In the genomic region with DNA sequence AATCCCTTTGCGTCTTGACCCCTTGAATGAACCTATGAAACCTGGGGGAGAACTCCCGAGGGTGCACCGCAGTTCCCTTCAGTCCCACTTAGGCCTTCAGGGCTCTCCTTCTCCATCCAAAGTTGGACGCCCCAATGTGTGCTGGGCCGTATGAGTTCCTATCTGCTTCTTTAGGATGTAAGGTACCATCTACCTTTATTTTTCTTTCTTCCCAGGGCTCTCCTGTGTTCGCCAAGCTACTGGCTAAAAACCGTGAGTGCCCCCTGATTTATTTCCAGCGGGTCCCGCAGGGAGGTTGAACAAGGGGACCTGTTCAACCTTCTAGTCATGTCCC, we compare ENCODE assay signal across 8 mouse cellular contexts. TPM values are rescaled to one million over a fixed set of nuclear protein-coding genes. Genes with fewer than 3 reads are reported as not detected.
DNase-seq lines count a peak whose midpoint lies in the region; ATAC-seq and TF ChIP-seq lines count a peak whose summit lies in the region.
"Had no signal": no experiment of that assay in that cellular context is flagged by ENCODE, and none has a peak within 500 bp of the region (broad histone marks: within the 10 kb centered on the region; RNA-seq: fewer than 3 reads in every experiment).

No protein-coding gene starts in this region.

- TF ChIP-seq POLR2A in lung, adult 2 months (IDR thresholded peaks at IDR 0.05; ENCODE audit: borderline replicate concordance, extremely low read depth, low read depth, low read length) = no peak

- H3K4me3 ChIP-seq in lung, postnatal 0 days (ENCODE audit: low read depth, low read length) = peak overlapping the region; percentile 51; the same call in 1 of the 2 replicates
- H3K4me3 ChIP-seq in lung, adult 2 months (replicated peaks; ENCODE audit: extremely low read depth, low read depth, low read length) = no peak overlapping the region
- H3K4me3 ChIP-seq in forebrain, embryonic 15.5 days = peak overlapping the region; percentile 86
- peak overlapping the region; percentile 57; the same call in 1 of the 2 replicates for H3K4me3 ChIP-seq in liver, embryonic 13.5 days (replicated peaks)
- H3K4me3 ChIP-seq in stomach, postnatal 0 days (ENCODE audit: low read depth, low read length) = peak overlapping the region; percentile 59

- TF ChIP-seq EP300 in lung, postnatal 0 days (IDR thresholded peaks at IDR 0.05) = no peak
- TF ChIP-seq EP300 in stomach, postnatal 0 days (optimal IDR thresholded peaks at IDR 0.05) = no peak

- no peaks in the 10 kb centered on the region for H3K4me1 ChIP-seq in lung, postnatal 0 days (ENCODE audit: insufficient read depth, low read depth, low read length)
- no peaks in the 10 kb centered on the region; the same call in none of the 2 replicates for H3K4me1 ChIP-seq in lung, adult 2 months (ENCODE audit: control insufficient read depth, insufficient read depth, low read length)
- peaks cover 23% of the 10 kb centered on the region for H3K4me1 ChIP-seq in forebrain, embryonic 15.5 days
- H3K4me1 ChIP-seq in liver, embryonic 13.5 days (replicated peaks) = peaks cover 18% of the 10 kb centered on the region
- no peaks in the 10 kb centered on the region for H3K4me1 ChIP-seq in stomach, postnatal 0 days (replicated peaks; ENCODE audit: control insufficient read depth, insufficient read depth)

- no peak overlapping the region for H3K27ac ChIP-seq in lung, postnatal 0 days (ENCODE audit: low read length)
- H3K27ac ChIP-seq in forebrain, embryonic 15.5 days (replicated peaks) = no peak overlapping the region
- no peak overlapping the region for H3K27ac ChIP-seq in liver, embryonic 13.5 days
- no peak overlapping the region for H3K27ac ChIP-seq in stomach, postnatal 0 days (replicated peaks)

- intact Hi-C loops in left cerebral cortex, postnatal 36 days (cut with DNase I) = no loop called here
- intact Hi-C loops in left cerebral cortex, postnatal 10 days (cut with DNase I) = no loop called here

- H3K36me3 ChIP-seq in lung, postnatal 0 days (ENCODE audit: insufficient read depth, low read length) = no peaks in the 10 kb centered on the region
- H3K36me3 ChIP-seq in forebrain, embryonic 15.5 days = no peaks in the 10 kb centered on the region
- no peaks in the 10 kb centered on the region for H3K36me3 ChIP-seq in liver, embryonic 13.5 days
- no peaks in the 10 kb centered on the region for H3K36me3 ChIP-seq in stomach, postnatal 0 days (ENCODE audit: control insufficient read depth, insufficient read depth, low read length)

- peak overlapping the region; percentile 87 for H3K4me2 ChIP-seq in lung, postnatal 0 days (replicated peaks; ENCODE audit: low read depth, low read length)
- H3K4me2 ChIP-seq in forebrain, embryonic 15.5 days (replicated peaks) = peak overlapping the region; percentile 71
- H3K4me2 ChIP-seq in liver, embryonic 13.5 days = peak overlapping the region; percentile 75
- peak overlapping the region; percentile 91 for H3K4me2 ChIP-seq in stomach, postnatal 0 days (replicated peaks; ENCODE audit: low read depth)

- H3K9me3 ChIP-seq in lung, postnatal 0 days (ENCODE audit: low read length) = no peaks in the 10 kb centered on the region
- no peaks in the 10 kb centered on the region for H3K9me3 ChIP-seq in forebrain, embryonic 15.5 days
- no peaks in the 10 kb centered on the region for H3K9me3 ChIP-seq in liver, embryonic 13.5 days (replicated peaks)
- no peaks in the 10 kb centered on the region for H3K9me3 ChIP-seq in stomach, postnatal 0 days (ENCODE audit: control insufficient read depth, low read length)

- no peak for DNase-seq in lung, postnatal 0 days (ENCODE audit: low spot score)
- DNase-seq in lung, adult 2 months = no peak
- no peak for DNase-seq in liver, embryonic 13.5 days
- DNase-seq in stomach, postnatal 0 days (ENCODE audit: low spot score) = no peak
- DNase-seq in left cerebral cortex, postnatal 36 days (ENCODE audit: low spot score in 2 of 2) = no peak
- DNase-seq in left cerebral cortex, postnatal 10 days (ENCODE audit: extremely low spot score in 1 of 2, low spot score in 2 of 2) = no peak
- DNase-seq: kidney, adult 9 months had no signal

- H3K9ac ChIP-seq in lung, postnatal 0 days (replicated peaks; ENCODE audit: low read depth) = no peak overlapping the region
- peak overlapping the region; percentile 70 for H3K9ac ChIP-seq in forebrain, embryonic 15.5 days (replicated peaks)
- no peak overlapping the region for H3K9ac ChIP-seq in liver, embryonic 13.5 days
- peak overlapping the region; percentile 60; the same call in 1 of the 2 replicates for H3K9ac ChIP-seq in stomach, postnatal 0 days (ENCODE audit: low read length)

- TF ChIP-seq CTCF in lung, postnatal 0 days (IDR thresholded peaks at IDR 0.05) = no peak
- TF ChIP-seq CTCF in lung, adult 2 months (IDR thresholded peaks at IDR 0.05; ENCODE audit: insufficient read depth, low read length) = no peak
- TF ChIP-seq CTCF in stomach, postnatal 0 days (IDR thresholded peaks at IDR 0.05; ENCODE audit: low read depth) = no peak

- 14% methylated on average over 9 of the region's 9 CpGs for WGBS in lung, postnatal 0 days
- WGBS in lung, adult 2 months = 24% methylated on average over 9 of the region's 9 CpGs
- WGBS in forebrain, embryonic 15.5 days = 6% methylated on average over 9 of the region's 9 CpGs
- WGBS in liver, embryonic 13.5 days (ENCODE audit: insufficient replicate concordance) = 23% methylated on average over 9 of the region's 9 CpGs
- 16% methylated on average over 9 of the region's 9 CpGs for WGBS in stomach, postnatal 0 days

- no peaks in the 10 kb centered on the region for H3K27me3 ChIP-seq in lung, postnatal 0 days (replicated peaks; ENCODE audit: insufficient read depth, low read length)
- no peaks in the 10 kb centered on the region for H3K27me3 ChIP-seq in forebrain, embryonic 15.5 days
- peaks cover 34% of the 10 kb centered on the region for H3K27me3 ChIP-seq in liver, embryonic 13.5 days
- H3K27me3 ChIP-seq in stomach, postnatal 0 days (ENCODE audit: control insufficient read depth, insufficient read depth, low read length) = no peaks in the 10 kb centered on the region

- ATAC-seq in lung, postnatal 0 days = no peak
- no peak for ATAC-seq in forebrain, embryonic 15.5 days (replicated peaks)
- ATAC-seq in liver, embryonic 13.5 days (ENCODE audit: low read depth) = no peak
- no peak for ATAC-seq in stomach, postnatal 0 days (ENCODE audit: low FRiP score, low TSS enrichment)

RNA-seq across cellular contexts. Expression of gene Tnfsf9, which starts 0.9 kb away (rescaled TPM):
- 3.0 and 3.4 TPM in 2 replicates for polyA plus RNA-seq in lung, postnatal 0 days (2015; fragmentation: Nextera tagmentation; extraction: Ambion mirVana)
- polyA plus RNA-seq in lung, adult 2 months (2012; rRNA removed) = 5.3 and 7.9 TPM in 2 replicates
- polyA plus RNA-seq in forebrain, embryonic 15.5 days (2015; fragmentation: Nextera tagmentation; extraction: Ambion mirVana) = 10.2 and 10.3 TPM in 2 replicates
- polyA plus RNA-seq in liver, embryonic 13.5 days (2015; fragmentation: Nextera tagmentation; extraction: Ambion mirVana) = 1.0 and 1.1 TPM in 2 replicates
- 2.3 and 3.5 TPM in 2 replicates for polyA plus RNA-seq in stomach, postnatal 0 days (2015; fragmentation: Nextera tagmentation; extraction: Ambion mirVana)
- total RNA-seq in left cerebral cortex, postnatal 36 days (2021) = under 1 TPM; 0.25 to 0.41 TPM
- total RNA-seq in left cerebral cortex, postnatal 10 days (2021) = under 1 TPM; 0.43 to 0.55 TPM

RNA-seq across cellular contexts. Expression of gene Tubb4a, which starts 18.4 kb away (rescaled TPM):
- polyA plus RNA-seq in lung, postnatal 0 days (2015; fragmentation: Nextera tagmentation; extraction: Ambion mirVana) = 7.1 and 7.5 TPM in 2 replicates
- polyA plus RNA-seq in lung, adult 2 months (2012; rRNA removed) = 34.2 and 37.7 TPM in 2 replicates
- 239 and 253 TPM in 2 replicates for polyA plus RNA-seq in forebrain, embryonic 15.5 days (2015; fragmentation: Nextera tagmentation; extraction: Ambion mirVana)
- polyA plus RNA-seq in liver, embryonic 13.5 days (2015; fragmentation: Nextera tagmentation; extraction: Ambion mirVana) = 0.55 and 0.87 TPM in 2 replicates
- polyA plus RNA-seq in stomach, postnatal 0 days (2015; fragmentation: Nextera tagmentation; extraction: Ambion mirVana) = 9.5 and 11.5 TPM in 2 replicates
- total RNA-seq in left cerebral cortex, postnatal 36 days (2021) = 100 to 1,000 TPM; 620 to 748 TPM
- total RNA-seq in left cerebral cortex, postnatal 10 days (2021) = 100 to 1,000 TPM; 519 to 556 TPM

RNA-seq across cellular contexts. Expression of gene Dennd1c, which starts 27.7 kb away (rescaled TPM):
- polyA plus RNA-seq in lung, postnatal 0 days (2015; fragmentation: Nextera tagmentation; extraction: Ambion mirVana) = 5.7 and 6.0 TPM in 2 replicates
- polyA plus RNA-seq in lung, adult 2 months (2012; rRNA removed) = 12.1 and 18.1 TPM in 2 replicates
- 3.9 and 4.4 TPM in 2 replicates for polyA plus RNA-seq in forebrain, embryonic 15.5 days (2015; fragmentation: Nextera tagmentation; extraction: Ambion mirVana)
- 0.97 and 1.6 TPM in 2 replicates for polyA plus RNA-seq in liver, embryonic 13.5 days (2015; fragmentation: Nextera tagmentation; extraction: Ambion mirVana)
- 2.4 and 2.8 TPM in 2 replicates for polyA plus RNA-seq in stomach, postnatal 0 days (2015; fragmentation: Nextera tagmentation; extraction: Ambion mirVana)
- 1 to 10 TPM; 1.7 to 2.5 TPM for total RNA-seq in left cerebral cortex, postnatal 36 days (2021)
- total RNA-seq in left cerebral cortex, postnatal 10 days (2021) = 1 to 10 TPM; 1.4 to 1.6 TPM

RNA-seq across cellular contexts. Expression of gene Cd70, which starts 43.6 kb away (rescaled TPM):
- polyA plus RNA-seq in lung, postnatal 0 days (2015; fragmentation: Nextera tagmentation; extraction: Ambion mirVana) = not detected in 2 replicates
- not detected in 2 replicates for polyA plus RNA-seq in lung, adult 2 months (2012; rRNA removed)
- 0.28 TPM in 1 of 2 replicates, not detected in the other for polyA plus RNA-seq in forebrain, embryonic 15.5 days (2015; fragmentation: Nextera tagmentation; extraction: Ambion mirVana)
- not detected in 2 replicates for polyA plus RNA-seq in liver, embryonic 13.5 days (2015; fragmentation: Nextera tagmentation; extraction: Ambion mirVana)
- 0.11 TPM in 1 of 2 replicates, not detected in the other for polyA plus RNA-seq in stomach, postnatal 0 days (2015; fragmentation: Nextera tagmentation; extraction: Ambion mirVana)
- total RNA-seq in left cerebral cortex, postnatal 36 days (2021) = under 1 TPM in 1 of 2 experiments, not detected in 1; 0.52 TPM
- total RNA-seq in left cerebral cortex, postnatal 10 days (2021) = not detected

RNA-seq across cellular contexts. Expression of gene Slc25a23, which starts 46.3 kb away (rescaled TPM):
- polyA plus RNA-seq in lung, postnatal 0 days (2015; fragmentation: Nextera tagmentation; extraction: Ambion mirVana) = 5.8 and 5.9 TPM in 2 replicates
- polyA plus RNA-seq in lung, adult 2 months (2012; rRNA removed) = 44.0 and 51.8 TPM in 2 replicates
- polyA plus RNA-seq in forebrain, embryonic 15.5 days (2015; fragmentation: Nextera tagmentation; extraction: Ambion mirVana) = 27.6 and 29.1 TPM in 2 replicates
- polyA plus RNA-seq in liver, embryonic 13.5 days (2015; fragmentation: Nextera tagmentation; extraction: Ambion mirVana) = 2.4 and 2.9 TPM in 2 replicates
- polyA plus RNA-seq in stomach, postnatal 0 days (2015; fragmentation: Nextera tagmentation; extraction: Ambion mirVana) = 3.1 and 4.2 TPM in 2 replicates
- 100 to 1,000 TPM; 347 to 354 TPM for total RNA-seq in left cerebral cortex, postnatal 36 days (2021)
- 100 to 1,000 TPM; 325 to 326 TPM for total RNA-seq in left cerebral cortex, postnatal 10 days (2021)

Comparison
In these comparisons a context has a peak if more than half of its experiments do, and no peak if none do; other contexts are left out.
1. H3K9ac ChIP-seq: peak in forebrain, embryonic 15.5 days (single experiment) and stomach, postnatal 0 days (single experiment); none in lung, postnatal 0 days (single experiment) and liver, embryonic 13.5 days (single experiment).
2. Peak in every context shown above with its lines, with median percentiles within 50 percentile points of each other: H3K4me2 ChIP-seq.